Mouse (Mus musculus) heart, adult 2 months (tissue): ENCODE results near the gene Slc35a1. TPM values are rescaled to one million over a fixed set of nuclear protein-coding genes. Genes with fewer than 3 reads are reported as not detected.
"Not testable (repeated sequence)": the region's sequence is repeated elsewhere in the genome, so short reads cannot be mapped to it uniquely, and the experiment has no call there.

Experiments
- DNase-seq, 2 experiments: peaks; one replicate each; pipeline ENCODE4 v3.0.0; 2021
- H3K27ac ChIP-seq: fragments of 200-600 bp; 2 replicates; pipeline ENCODE4 v1.8.1; 2022
- H3K27me3 ChIP-seq: fragments of 200-500 bp; 2 replicates; pipeline ENCODE4 v1.6.1; 2012; ENCODE audit warnings: mild to moderate bottlenecking, low read length, inconsistent platforms, mixed read lengths; ENCODE audit not compliant: control insufficient read depth, insufficient read depth
- H3K36me3 ChIP-seq: fragments of 200-500 bp; 2 replicates; pipeline ENCODE4 v1.6.1; 2012; ENCODE audit warnings: low read length, inconsistent platforms; ENCODE audit not compliant: control insufficient read depth, insufficient read depth
- H3K4me1 ChIP-seq: fragments of 200-500 bp; 2 replicates; pipeline ENCODE4 v1.6.1; 2011; ENCODE audit warnings: low read length; ENCODE audit not compliant: control insufficient read depth, insufficient read depth
- H3K4me3 ChIP-seq: fragments of 200-600 bp; 2 replicates; pipeline ENCODE4 v1.8.1; 2022
- H3K79me2 ChIP-seq: fragments of 200-500 bp; replicated peaks from 2 replicates; pipeline ENCODE4 v1.6.1; 2012; ENCODE audit warnings: mild to moderate bottlenecking, inconsistent platforms, low read length, moderate library complexity, mixed read lengths; ENCODE audit not compliant: control insufficient read depth, insufficient read depth
- H3K9ac ChIP-seq: fragments of 200-500 bp; 2 replicates; pipeline ENCODE4 v1.6.1; 2012; ENCODE audit warnings: low read depth, mild to moderate bottlenecking, control low read depth, inconsistent platforms, low read length, mixed read lengths
- CTCF ChIP-seq: fragments of 200-600 bp; IDR thresholded peaks from 2 replicates; pipeline ENCODE4 v1.8.1; 2022; ENCODE audit warnings: antibody characterized with exemption, mild to moderate bottlenecking, moderate library complexity
- EP300 ChIP-seq: fragments of 200-500 bp; IDR thresholded peaks from 2 replicates; pipeline ENCODE4 v1.6.1; 2011; ENCODE audit warnings: low read depth, low read length, control low read depth; ENCODE audit not compliant: insufficient read depth
- POLR2A ChIP-seq: fragments of 200-500 bp; IDR thresholded peaks from 2 replicates; pipeline ENCODE4 v1.6.1; 2011; ENCODE audit warnings: mild to moderate bottlenecking, low read depth, low read length, control low read depth; ENCODE audit not compliant: insufficient read depth
- WGBS: fragments of 180-500 bp; shearing (Covaris S2); methylation state at CpG from one replicate; pipeline ENCODE4 v1.1.7; 2018; 5-methylcytosine and 5-hydroxymethylcytosine counted together
- intact Hi-C: fragments of 180-260 bp; cut with DNase I; formaldehyde crosslinking; loops from one replicate; pipeline ENCODE4 v1.15.1; 2025
- long read RNA-seq: library from polyadenylated mRNA; stranded (forward); transcript quantifications from one replicate; pipeline ENCODE4 v2.0.0, GENCODE M21; 2021
- polyA plus RNA-seq: library from polyadenylated mRNA; depleted of rRNA; stranded (reverse); fragments of >200 nt; gene quantifications from 2 replicates; pipeline ENCODE4 v1.2.3, GENCODE M21; 2012; rRNA removed
- total RNA-seq, 2 experiments: library from RNA; stranded (reverse); gene quantifications; 2 replicates each; pipeline ENCODE4 v1.2.3; 2021

Gene Slc35a1
- total RNA-seq: 10 to 100 TPM; 11.1 to 14.0 TPM
- polyA plus RNA-seq: 9.0 and 18.1 TPM in 2 replicates
- long read RNA-seq, transcript Slc35a1-201 (8 exons, 2,039 nt): major isoform, 25 of 30 reads
- long read RNA-seq, partial matches to known transcripts: 3 of 30 reads
- long read RNA-seq, other reads (novel, unspliced or antisense): 2 of 30 reads

- 1% methylated on average over 65 of the region's 65 CpGs for WGBS
- peaks cover 1% of the 10 kb centered on the region; the same call in 1 of the 2 replicates for H3K27me3 ChIP-seq
- H3K9ac ChIP-seq: peak within 1 kb of the TSS; percentile 97
- peak; percentile 74 for TF ChIP-seq POLR2A
- peak; percentile 65; the same call in 1 of the 2 replicates for TF ChIP-seq EP300
- TF ChIP-seq CTCF: peak; percentile 27
- no peaks in the 10 kb centered on the region; the same call in none of the 2 replicates for H3K4me1 ChIP-seq
- peak within 1 kb of the TSS; percentile 78 for H3K4me3 ChIP-seq
- intact Hi-C loops: loop anchor here (1.0 to 5.0 kb wide), 4 partner anchors 70 to 200 kb away; partner anchors contain the start of genes Akirin2 and Smim8
- no peaks in the 10 kb centered on the region for H3K79me2 ChIP-seq
- peak; percentile 96 for DNase-seq
- peak within 1 kb of the TSS; percentile 88 for H3K27ac ChIP-seq
- no peaks in the 10 kb centered on the region for H3K36me3 ChIP-seq
Observed at GRCm38 (mm10) chr4:34686874-34687567, at the start of gene Slc35a1. Gene Slc35a1, minus strand, starts transcription at chr4:34687438.

GRCm38 (mm10) chr4:34734461-34734860, 47.2 kb upstream of the Slc35a1 start:
- TF ChIP-seq POLR2A (no peak), EP300 (no peak)
- Histone ChIP-seq H3K27me3 (no peaks in the 10 kb centered on the region), H3K4me3 (no peak overlapping the region), H3K9ac (no peak overlapping the region), H3K4me1 (no peaks in the 10 kb centered on the region; the same call in 1 of the 2 replicates), H3K79me2 (no peaks in the 10 kb centered on the region), H3K36me3 (no peaks in the 10 kb centered on the region), H3K27ac (no peak overlapping the region)
- no peak for DNase-seq
- WGBS: 70% methylated on average over 3 of the region's 3 CpGs
- intact Hi-C loops: loop anchor here (5.0 kb wide), 1 partner anchor 43 kb away; the partner anchor contains the start of gene Smim8

- H3K4me3 ChIP-seq, H3K79me2 ChIP-seq, H3K36me3 ChIP-seq, H3K9ac ChIP-seq, H3K27me3 ChIP-seq, H3K27ac ChIP-seq, H3K4me1 ChIP-seq, DNase-seq: not testable (repeated sequence)
- intact Hi-C loops: loop anchor here (5.0 kb wide), 1 partner anchor 44 kb away; the partner anchor contains the start of gene Smim8
- TF ChIP-seq CTCF: peak; percentile 42
- WGBS: 24% methylated on average over 2 of the region's 2 CpGs
Observed at GRCm38 (mm10) chr4:34733415-34733814, 46.2 kb upstream of the Slc35a1 start.

GRCm38 (mm10) chr4:34729851-34730341, 42.7 kb upstream of the Slc35a1 start, which contains the start of gene Cfap206:
Gene Cfap206, minus strand, starts transcription at chr4:34730206.
- no peaks in the 10 kb centered on the region for H3K36me3 ChIP-seq
- H3K4me3 ChIP-seq: peak within 1 kb of the TSS; percentile 44
- DNase-seq: peak; percentile 60 to 63
- H3K27me3 ChIP-seq: no peaks in the 10 kb centered on the region
- intact Hi-C loops: loop anchor here (5.0 kb wide), 1 partner anchor 47 kb away; the partner anchor contains the start of gene Smim8
- TF ChIP-seq CTCF (no peak), EP300 (no peak), POLR2A (no peak)
- H3K9ac ChIP-seq: no peak within 1 kb of the TSS
- no peaks in the 10 kb centered on the region; the same call in 1 of the 2 replicates for H3K4me1 ChIP-seq
- no peaks in the 10 kb centered on the region for H3K79me2 ChIP-seq
- WGBS: 1% methylated on average over 38 of the region's 38 CpGs
- H3K27ac ChIP-seq: no peak within 1 kb of the TSS

GRCm38 (mm10) chr4:34725710-34726109, 38.5 kb upstream of the Slc35a1 start:
- H3K27me3 ChIP-seq, H3K27ac ChIP-seq, H3K9ac ChIP-seq, H3K79me2 ChIP-seq, DNase-seq, H3K4me3 ChIP-seq, H3K4me1 ChIP-seq, H3K36me3 ChIP-seq, intact Hi-C loops: not testable (repeated sequence)
- WGBS: 84% methylated on average over 3 of the region's 3 CpGs

- intact Hi-C loops: no loop called here
- no peak overlapping the region for H3K4me3 ChIP-seq
- no peaks in the 10 kb centered on the region for H3K36me3 ChIP-seq
- TF ChIP-seq CTCF (no peak), EP300 (no peak), POLR2A (no peak)
- 60% methylated on average over 4 of the region's 4 CpGs for WGBS
- H3K27ac ChIP-seq: no peak overlapping the region
- no peaks in the 10 kb centered on the region for H3K4me1 ChIP-seq
- no peak overlapping the region for H3K9ac ChIP-seq
- H3K27me3 ChIP-seq: no peaks in the 10 kb centered on the region
- no peaks in the 10 kb centered on the region for H3K79me2 ChIP-seq
- DNase-seq: no peak
Observed at GRCm38 (mm10) chr4:34724306-34724705, 37.1 kb upstream of the Slc35a1 start.
